Mouse (Mus musculus): ENCODE results near the gene Mtx3. TPM values are rescaled to one million over a fixed set of nuclear protein-coding genes. Genes with fewer than 3 reads are reported as not detected.

Mtx3 gene
- polyA plus RNA-seq, 1 experiment from 2014 or later = 3.7 TPM

DNA sequence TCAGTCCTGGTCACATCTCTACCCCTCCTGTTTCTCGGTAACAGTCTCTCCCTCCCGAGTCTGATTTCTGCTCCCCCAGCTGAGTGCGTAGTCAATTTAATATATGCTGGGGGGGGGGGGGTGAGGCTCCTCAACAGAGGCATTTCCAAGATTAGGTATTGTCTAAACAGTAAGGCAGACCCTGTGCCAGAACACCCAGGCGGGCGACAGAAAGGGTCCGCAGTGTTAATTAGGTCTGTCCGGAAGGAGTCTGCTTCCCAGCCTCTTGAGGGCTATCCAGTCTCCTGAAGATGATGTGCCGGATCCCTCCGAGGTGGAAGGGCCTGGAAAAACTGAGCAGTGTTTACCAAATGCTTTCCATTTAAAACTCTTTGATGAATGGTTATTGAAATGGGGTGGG, 35.4 kb downstream of the Mtx3 start:
- H3K36me3 ChIP-seq (ENCODE audit: control insufficient read depth, insufficient read depth, low read length) = no peaks in the 10 kb centered on the region
- H3K4me2 ChIP-seq (ENCODE audit: low read length) = no peak overlapping the region
- H3K9me3 ChIP-seq (replicated peaks; ENCODE audit: control insufficient read depth, low read length, poor library complexity, severe bottlenecking) = no peaks in the 10 kb centered on the region
- no peak overlapping the region for H3K4me3 ChIP-seq (ENCODE audit: low read depth, low read length)
- no peak for ATAC-seq
- no peaks in the 10 kb centered on the region for H3K27me3 ChIP-seq (ENCODE audit: control insufficient read depth, insufficient read depth, low read depth, low read length)
- 43% methylated on average over 9 of the region's 9 CpGs for WGBS
- H3K4me1 ChIP-seq (ENCODE audit: control insufficient read depth, insufficient read depth, low read length) = no peaks in the 10 kb centered on the region
- no peak overlapping the region for H3K9ac ChIP-seq (ENCODE audit: low read depth, low read length)
- no peak overlapping the region for H3K27ac ChIP-seq (ENCODE audit: low read length)

DNA sequence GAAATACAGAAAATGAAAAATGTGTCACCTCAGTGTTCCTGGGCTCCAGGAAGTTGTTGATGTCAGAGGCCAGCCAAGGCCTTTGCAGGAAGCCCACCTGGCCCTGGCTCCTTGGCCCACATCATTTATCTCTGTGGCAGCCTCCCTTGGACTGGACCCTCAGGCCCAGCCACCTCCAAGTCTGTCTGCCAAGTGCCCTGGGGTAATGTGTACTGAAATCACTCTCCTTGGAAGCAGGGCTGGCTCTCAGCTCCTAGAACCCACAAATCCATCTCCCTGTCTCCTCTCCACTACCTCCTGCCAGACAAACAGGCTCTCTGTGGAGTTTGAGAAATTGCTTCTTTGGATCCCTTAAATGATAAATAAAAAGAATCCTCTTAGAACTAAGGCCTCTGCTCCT, 36.0 kb downstream of the Mtx3 start:
- Histone ChIP-seq H3K27me3 (ENCODE audit: control insufficient read depth, insufficient read depth, low read depth, low read length) (no peaks in the 10 kb centered on the region), H3K4me3 (ENCODE audit: low read depth, low read length) (no peak overlapping the region), H3K36me3 (ENCODE audit: control insufficient read depth, insufficient read depth, low read length) (no peaks in the 10 kb centered on the region), H3K4me2 (ENCODE audit: low read length) (no peak overlapping the region), H3K4me1 (ENCODE audit: control insufficient read depth, insufficient read depth, low read length) (no peaks in the 10 kb centered on the region), H3K27ac (ENCODE audit: low read length) (no peak overlapping the region), H3K9me3 (replicated peaks; ENCODE audit: control insufficient read depth, low read length, poor library complexity, severe bottlenecking) (no peaks in the 10 kb centered on the region), H3K9ac (ENCODE audit: low read depth, low read length) (no peak overlapping the region)
- ATAC-seq = no peak

DNA sequence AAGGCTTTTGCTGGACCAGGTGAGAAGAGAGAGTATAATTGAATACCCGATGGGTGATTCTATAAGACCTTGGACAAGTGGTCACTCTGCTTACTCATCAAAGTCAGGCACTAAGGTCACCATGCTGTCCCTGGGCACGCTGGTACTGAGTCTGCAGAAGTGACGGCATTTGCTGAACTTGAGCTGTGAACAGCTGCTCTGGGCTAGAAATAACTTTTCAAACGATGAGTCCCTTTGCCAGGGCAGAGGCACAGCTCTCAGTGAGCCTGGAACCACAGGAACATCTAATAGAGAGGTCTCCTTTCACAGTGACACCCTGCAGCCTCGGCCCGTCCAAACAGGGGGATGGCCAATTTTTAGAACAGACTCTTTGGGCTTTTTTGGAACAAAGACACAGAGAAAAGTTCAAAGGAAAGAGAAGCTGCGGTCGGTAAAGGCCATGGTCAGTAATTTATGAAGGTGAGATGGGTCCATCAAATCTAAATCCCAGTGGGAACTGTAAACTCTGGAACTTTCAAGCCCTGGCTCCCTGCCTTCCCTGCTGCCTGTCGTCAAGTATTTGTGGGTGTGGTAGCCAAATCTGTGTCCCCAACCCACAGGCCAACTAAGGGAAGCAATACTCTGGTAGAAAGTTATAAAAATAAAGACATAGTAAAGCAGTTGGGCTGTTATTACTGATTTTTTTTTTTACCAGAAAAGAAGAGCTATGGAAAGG, 37.9 kb downstream of the Mtx3 start:
- no peak overlapping the region for H3K4me2 ChIP-seq (ENCODE audit: low read length)
- no peak for ATAC-seq
- no peak overlapping the region for H3K4me3 ChIP-seq (ENCODE audit: low read depth, low read length)
- 88% methylated on average over 9 of the region's 9 CpGs for whole genome bisulfite sequencing
- no peaks in the 10 kb centered on the region for H3K9me3 ChIP-seq (replicated peaks; ENCODE audit: control insufficient read depth, low read length, poor library complexity, severe bottlenecking)
- H3K4me1 ChIP-seq (ENCODE audit: control insufficient read depth, insufficient read depth, low read length) = no peaks in the 10 kb centered on the region
- H3K27me3 ChIP-seq (ENCODE audit: control insufficient read depth, insufficient read depth, low read depth, low read length) = no peaks in the 10 kb centered on the region
- no peak overlapping the region for H3K27ac ChIP-seq (ENCODE audit: low read length)
- no peak overlapping the region for H3K9ac ChIP-seq (ENCODE audit: low read depth, low read length)
- no peaks in the 10 kb centered on the region for H3K36me3 ChIP-seq (ENCODE audit: control insufficient read depth, insufficient read depth, low read length)

DNA sequence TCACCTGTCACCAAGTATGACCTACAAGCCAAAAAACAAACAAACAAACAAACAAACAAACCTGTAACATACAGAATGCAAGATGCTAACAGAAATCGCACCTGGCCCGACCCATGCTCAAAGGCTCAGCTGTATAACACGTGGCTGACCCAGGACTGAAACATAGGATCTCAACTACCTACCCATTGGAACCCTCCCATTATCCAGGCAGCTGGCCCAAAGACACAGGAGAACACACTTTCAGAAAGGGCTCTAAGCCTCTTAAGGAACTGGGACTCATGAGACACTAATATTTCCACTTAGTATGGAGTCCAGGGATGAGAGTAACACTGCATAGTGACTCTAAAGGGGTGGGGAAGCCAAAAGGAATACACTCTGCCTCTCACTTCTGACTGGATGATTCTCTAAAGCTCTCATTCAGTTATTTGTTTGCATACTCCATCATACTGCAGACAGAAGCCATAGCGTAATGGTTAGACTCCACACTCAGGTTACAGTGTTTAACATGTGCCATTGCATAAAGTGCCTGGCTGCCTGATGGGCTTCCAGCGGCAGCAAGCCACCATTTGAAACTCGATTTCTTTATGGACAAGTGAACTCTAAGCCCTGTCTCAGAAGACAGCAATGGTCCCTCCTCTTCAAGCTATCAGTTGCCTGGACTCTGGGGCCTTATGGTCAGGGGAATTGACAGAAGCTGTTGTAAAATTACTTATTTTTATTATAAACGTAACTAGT, 38.6 kb downstream of the Mtx3 start:
- Histone ChIP-seq H3K9me3 (replicated peaks; ENCODE audit: control insufficient read depth, low read length, poor library complexity, severe bottlenecking) (no peaks in the 10 kb centered on the region), H3K36me3 (ENCODE audit: control insufficient read depth, insufficient read depth, low read length) (no peaks in the 10 kb centered on the region), H3K27me3 (ENCODE audit: control insufficient read depth, insufficient read depth, low read depth, low read length) (no peaks in the 10 kb centered on the region), H3K27ac (ENCODE audit: low read length) (no peak overlapping the region), H3K9ac (ENCODE audit: low read depth, low read length) (no peak overlapping the region), H3K4me2 (ENCODE audit: low read length) (no peak overlapping the region), H3K4me3 (ENCODE audit: low read depth, low read length) (no peak overlapping the region), H3K4me1 (ENCODE audit: control insufficient read depth, insufficient read depth, low read length) (no peaks in the 10 kb centered on the region)
- no peak for ATAC-seq
- WGBS = 88% methylated on average over 7 of the region's 7 CpGs

DNA sequence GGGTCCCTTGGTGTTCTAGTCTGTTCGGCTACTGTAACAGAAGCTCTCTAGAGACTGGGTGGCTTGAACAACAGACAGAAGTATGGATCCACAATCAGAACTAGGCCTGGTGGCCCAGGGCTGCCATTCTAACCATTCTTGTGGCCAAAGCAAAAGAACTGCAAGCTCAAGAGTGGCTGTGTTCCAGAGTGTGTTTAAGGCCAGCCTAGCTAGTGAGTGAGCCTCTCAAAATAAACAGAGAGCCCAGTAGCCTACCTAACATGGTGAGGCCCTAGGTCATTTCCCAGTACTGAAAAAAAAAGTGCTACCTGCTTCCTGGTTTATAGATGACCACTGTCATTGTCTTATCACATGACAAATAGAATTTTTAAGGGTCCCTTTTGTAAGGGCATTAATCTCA, 39.6 kb downstream of the Mtx3 start:
- Histone ChIP-seq H3K27ac (ENCODE audit: low read length) (no peak overlapping the region), H3K4me1 (ENCODE audit: control insufficient read depth, insufficient read depth, low read length) (no peaks in the 10 kb centered on the region), H3K27me3 (ENCODE audit: control insufficient read depth, insufficient read depth, low read depth, low read length) (no peaks in the 10 kb centered on the region), H3K4me3 (ENCODE audit: low read depth, low read length) (no peak overlapping the region), H3K9ac (ENCODE audit: low read depth, low read length) (no peak overlapping the region), H3K9me3 (replicated peaks; ENCODE audit: control insufficient read depth, low read length, poor library complexity, severe bottlenecking) (no peaks in the 10 kb centered on the region), H3K4me2 (ENCODE audit: low read length) (no peak overlapping the region), H3K36me3 (ENCODE audit: control insufficient read depth, insufficient read depth, low read length) (no peaks in the 10 kb centered on the region)
- ATAC-seq = no peak
- WGBS = 96% methylated on average over 1 of the region's 1 CpGs

DNA sequence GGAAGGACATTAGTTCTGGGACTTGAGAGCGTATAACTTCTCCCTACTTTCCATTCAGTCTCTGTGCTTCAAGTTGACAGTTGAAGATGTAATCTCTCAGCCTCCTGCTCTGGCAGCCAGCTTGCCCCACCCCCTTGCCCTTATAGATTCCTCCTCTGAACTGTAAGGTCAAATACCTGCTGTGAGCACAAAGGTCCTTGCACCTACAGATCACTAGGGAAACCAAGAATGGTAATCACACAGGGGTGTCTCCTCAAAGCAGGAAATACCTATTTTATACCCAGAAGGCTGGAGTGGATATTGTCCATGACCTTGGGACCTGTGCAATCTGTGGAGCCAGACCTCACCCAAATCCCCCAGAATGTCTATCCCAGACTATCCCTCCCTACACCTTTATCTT, 40.4 kb downstream of the Mtx3 start:
- Histone ChIP-seq H3K9ac (ENCODE audit: low read depth, low read length) (no peak overlapping the region), H3K36me3 (ENCODE audit: control insufficient read depth, insufficient read depth, low read length) (no peaks in the 10 kb centered on the region), H3K4me2 (ENCODE audit: low read length) (no peak overlapping the region), H3K4me3 (ENCODE audit: low read depth, low read length) (no peak overlapping the region), H3K27ac (ENCODE audit: low read length) (no peak overlapping the region), H3K4me1 (ENCODE audit: control insufficient read depth, insufficient read depth, low read length) (no peaks in the 10 kb centered on the region), H3K9me3 (replicated peaks; ENCODE audit: control insufficient read depth, low read length, poor library complexity, severe bottlenecking) (no peaks in the 10 kb centered on the region), H3K27me3 (ENCODE audit: control insufficient read depth, insufficient read depth, low read depth, low read length) (no peaks in the 10 kb centered on the region)
- WGBS = 76% methylated on average over 1 of the region's 1 CpGs
- no peak for ATAC-seq

DNA sequence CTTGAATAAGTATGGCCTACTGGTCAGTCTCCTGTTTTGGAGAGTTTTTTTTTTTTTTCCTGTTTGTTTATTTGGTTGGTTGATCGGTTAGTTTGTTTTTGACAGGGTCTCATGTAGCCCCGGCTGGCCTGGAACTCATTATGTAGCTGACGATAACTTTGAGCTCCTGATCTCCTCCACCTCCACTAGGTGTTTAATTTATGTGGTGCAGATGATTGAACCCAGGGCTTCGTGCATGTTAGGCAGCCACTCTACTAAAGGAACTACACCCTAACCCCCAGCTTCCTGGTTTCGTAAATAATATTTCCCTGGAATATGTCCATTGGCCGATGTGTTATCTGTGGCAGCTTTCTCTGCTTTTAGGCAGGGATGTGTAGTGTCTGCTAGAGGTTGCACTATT, 54.5 kb downstream of the Mtx3 start:
- Histone ChIP-seq H3K9ac (ENCODE audit: low read depth, low read length) (no peak overlapping the region), H3K4me1 (ENCODE audit: control insufficient read depth, insufficient read depth, low read length) (no peaks in the 10 kb centered on the region), H3K4me2 (ENCODE audit: low read length) (no peak overlapping the region), H3K27ac (ENCODE audit: low read length) (no peak overlapping the region), H3K9me3 (replicated peaks; ENCODE audit: control insufficient read depth, low read length, poor library complexity, severe bottlenecking) (no peaks in the 10 kb centered on the region), H3K27me3 (ENCODE audit: control insufficient read depth, insufficient read depth, low read depth, low read length) (no peaks in the 10 kb centered on the region), H3K4me3 (ENCODE audit: low read depth, low read length) (no peak overlapping the region), H3K36me3 (ENCODE audit: control insufficient read depth, insufficient read depth, low read length) (no peaks in the 10 kb centered on the region)
- 92% methylated on average over 6 of the region's 6 CpGs for WGBS
- no peak for ATAC-seq

DNA sequence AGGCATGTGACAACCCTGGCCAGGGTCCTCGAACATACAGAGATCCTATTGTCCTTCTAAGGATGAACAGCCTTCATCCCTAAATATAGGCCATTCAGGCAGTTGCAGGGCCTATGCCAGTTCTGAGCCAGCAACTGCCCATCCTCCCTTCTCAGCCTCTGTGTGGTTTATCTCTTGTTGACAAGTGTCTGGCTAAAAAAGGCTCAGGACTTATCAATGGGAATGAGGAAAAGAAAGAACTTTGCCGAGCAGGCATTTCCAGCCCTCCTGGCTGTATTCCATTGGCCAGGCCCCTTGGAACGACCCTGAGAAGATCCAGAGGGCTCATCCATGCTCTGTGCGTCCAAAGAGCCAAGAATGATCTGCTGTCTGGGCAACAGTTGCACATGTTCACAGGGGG, 58.7 kb downstream of the Mtx3 start:
- no peak overlapping the region for H3K4me2 ChIP-seq (ENCODE audit: low read length)
- H3K27me3 ChIP-seq (ENCODE audit: control insufficient read depth, insufficient read depth, low read depth, low read length) = no peaks in the 10 kb centered on the region
- no peaks in the 10 kb centered on the region for H3K4me1 ChIP-seq (ENCODE audit: control insufficient read depth, insufficient read depth, low read length)
- H3K4me3 ChIP-seq (ENCODE audit: low read depth, low read length) = no peak overlapping the region
- H3K27ac ChIP-seq (ENCODE audit: low read length) = no peak overlapping the region
- no peaks in the 10 kb centered on the region for H3K36me3 ChIP-seq (ENCODE audit: control insufficient read depth, insufficient read depth, low read length)
- no peak overlapping the region for H3K9ac ChIP-seq (ENCODE audit: low read depth, low read length)
- H3K9me3 ChIP-seq (replicated peaks; ENCODE audit: control insufficient read depth, low read length, poor library complexity, severe bottlenecking) = no peaks in the 10 kb centered on the region
- WGBS = 60% methylated on average over 4 of the region's 4 CpGs
- no peak for ATAC-seq

DNA sequence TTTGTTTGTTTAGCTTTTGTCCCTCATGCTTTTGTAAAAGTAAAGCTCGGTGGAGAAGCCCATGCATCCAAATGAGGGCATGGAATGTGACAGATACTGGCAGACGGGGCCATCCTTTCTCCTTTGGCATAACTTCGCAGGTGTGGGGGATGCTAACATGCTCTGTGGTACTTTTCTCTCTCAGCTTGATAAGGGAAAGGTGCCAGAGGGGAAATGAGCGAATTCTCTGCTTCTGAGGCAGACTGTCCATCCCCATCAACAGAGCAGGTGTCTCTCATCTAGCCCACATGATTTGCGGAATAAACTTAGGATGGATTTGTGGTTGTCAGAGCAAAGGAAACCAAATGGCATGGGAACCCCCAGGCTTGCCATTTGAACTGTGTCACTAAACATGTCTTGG, 61.4 kb downstream of the Mtx3 start:
- Histone ChIP-seq H3K9me3 (replicated peaks; ENCODE audit: control insufficient read depth, low read length, poor library complexity, severe bottlenecking) (no peaks in the 10 kb centered on the region), H3K4me1 (ENCODE audit: control insufficient read depth, insufficient read depth, low read length) (no peaks in the 10 kb centered on the region), H3K4me2 (ENCODE audit: low read length) (no peak overlapping the region), H3K36me3 (ENCODE audit: control insufficient read depth, insufficient read depth, low read length) (no peaks in the 10 kb centered on the region), H3K9ac (ENCODE audit: low read depth, low read length) (no peak overlapping the region), H3K27me3 (ENCODE audit: control insufficient read depth, insufficient read depth, low read depth, low read length) (no peaks in the 10 kb centered on the region), H3K27ac (ENCODE audit: low read length) (no peak overlapping the region), H3K4me3 (ENCODE audit: low read depth, low read length) (no peak overlapping the region)
- 80% methylated on average over 5 of the region's 5 CpGs for WGBS
- ATAC-seq = no peak
